Mouse (Mus musculus): ENCODE measurements around the gene Rilpl1. TPM values are rescaled to one million over a fixed set of nuclear protein-coding genes. Genes with fewer than 3 reads are reported as not detected.
A peak's percentile ranks its signal among the peaks of the same experiment; 100 is the strongest.

Rilpl1 gene
- polyA plus RNA-seq, 1 experiment from 2014 or later: 14.6 TPM

DNA sequence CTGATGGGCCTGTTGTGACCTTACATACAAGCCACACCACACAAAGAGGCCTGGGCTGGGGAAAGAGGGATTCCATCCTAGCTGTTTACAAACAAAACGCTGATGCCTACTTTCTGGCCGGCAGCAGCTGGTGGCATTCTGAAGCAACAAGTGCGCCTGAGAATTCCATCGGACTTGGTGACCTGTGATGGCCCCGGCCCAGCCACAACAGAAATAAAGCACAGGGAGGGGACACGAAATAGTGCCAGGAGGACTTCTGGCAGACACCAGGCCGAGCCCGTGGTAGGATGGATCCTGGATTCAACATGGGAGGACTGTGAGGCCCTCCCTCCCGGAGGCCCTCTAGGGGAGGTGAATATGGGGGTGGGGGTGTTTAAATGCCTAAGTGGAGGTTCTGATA lies 2.4 kb downstream of the Rilpl1 start:
- Histone ChIP-seq H3K4me2 (peak overlapping the region; percentile 84), H3K4me3 (replicated peaks) (peak overlapping the region; percentile 84), H3K4me1 (peaks cover 36% of the 10 kb centered on the region), H3K9ac (replicated peaks) (peak overlapping the region; percentile 45), H3K9me3 (replicated peaks) (no peaks in the 10 kb centered on the region), H3K36me3 (no peaks in the 10 kb centered on the region), H3K27ac (replicated peaks) (peak overlapping the region; percentile 34), H3K27me3 (replicated peaks) (no peaks in the 10 kb centered on the region)
- WGBS: 18% methylated on average over 9 of the region's 9 CpGs
- no peak for ATAC-seq (ENCODE audit: low FRiP score)

DNA sequence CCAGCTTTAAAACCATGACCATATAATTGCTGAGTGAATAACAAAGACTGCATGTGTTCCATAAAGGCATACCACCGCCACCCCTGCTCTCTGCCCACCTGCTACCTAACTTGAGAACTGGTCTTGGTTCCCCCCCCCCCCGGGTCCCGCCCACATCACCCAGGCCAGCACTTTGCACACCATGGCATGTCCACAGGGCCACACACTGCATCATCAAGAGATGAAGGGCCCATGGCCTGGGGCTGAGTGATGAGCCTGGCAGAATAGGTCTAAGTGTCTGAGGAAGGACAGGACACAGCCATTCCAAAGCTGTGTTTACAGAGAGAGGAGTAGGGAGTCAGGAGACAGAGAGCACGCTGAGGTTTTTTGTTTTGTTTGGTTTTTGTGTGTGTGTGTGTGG lies 2.8 kb downstream of the Rilpl1 start:
- Histone ChIP-seq H3K4me1 (peaks cover 36% of the 10 kb centered on the region), H3K36me3 (no peaks in the 10 kb centered on the region), H3K4me3 (replicated peaks) (peak overlapping the region; percentile 84; the same call in 1 of the 2 replicates), H3K27me3 (replicated peaks) (no peaks in the 10 kb centered on the region), H3K4me2 (peak overlapping the region; percentile 84), H3K9ac (replicated peaks) (peak overlapping the region; percentile 45), H3K9me3 (replicated peaks) (no peaks in the 10 kb centered on the region), H3K27ac (replicated peaks) (peak overlapping the region; percentile 34)
- ATAC-seq (ENCODE audit: low FRiP score): no peak
- WGBS: 56% methylated on average over 4 of the region's 4 CpGs

DNA sequence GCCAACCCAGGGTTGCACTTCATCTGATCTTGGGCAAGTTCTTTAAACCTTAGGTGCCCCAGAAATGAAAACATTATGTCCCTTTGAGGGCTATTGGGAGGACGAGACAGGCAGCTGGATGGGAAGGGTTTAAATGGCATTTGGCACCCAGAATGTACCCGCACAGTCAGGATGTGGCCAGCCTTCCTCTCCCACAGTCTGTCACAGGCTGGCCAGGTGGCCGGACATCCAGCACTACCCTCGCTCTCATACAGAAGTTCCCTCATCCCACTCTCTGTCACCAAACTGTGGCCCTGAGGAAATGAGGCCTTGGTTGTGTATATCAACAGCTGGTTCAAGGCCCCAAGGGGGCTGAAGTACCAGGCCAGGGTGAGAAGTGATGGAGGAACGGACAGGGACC lies 6.2 kb downstream of the Rilpl1 start:
- H3K9me3 ChIP-seq (replicated peaks): no peaks in the 10 kb centered on the region
- no peak for ATAC-seq (ENCODE audit: low FRiP score)
- no peak overlapping the region for H3K4me3 ChIP-seq (replicated peaks)
- no peaks in the 10 kb centered on the region for H3K27me3 ChIP-seq (replicated peaks)
- 93% methylated on average over 5 of the region's 5 CpGs for WGBS
- no peak overlapping the region for H3K4me2 ChIP-seq
- peaks cover 20% of the 10 kb centered on the region for H3K4me1 ChIP-seq
- no peak overlapping the region for H3K9ac ChIP-seq (replicated peaks)
- peaks cover under 1% of the 10 kb centered on the region; the same call in 1 of the 2 replicates for H3K36me3 ChIP-seq
- no peak overlapping the region for H3K27ac ChIP-seq (replicated peaks)

DNA sequence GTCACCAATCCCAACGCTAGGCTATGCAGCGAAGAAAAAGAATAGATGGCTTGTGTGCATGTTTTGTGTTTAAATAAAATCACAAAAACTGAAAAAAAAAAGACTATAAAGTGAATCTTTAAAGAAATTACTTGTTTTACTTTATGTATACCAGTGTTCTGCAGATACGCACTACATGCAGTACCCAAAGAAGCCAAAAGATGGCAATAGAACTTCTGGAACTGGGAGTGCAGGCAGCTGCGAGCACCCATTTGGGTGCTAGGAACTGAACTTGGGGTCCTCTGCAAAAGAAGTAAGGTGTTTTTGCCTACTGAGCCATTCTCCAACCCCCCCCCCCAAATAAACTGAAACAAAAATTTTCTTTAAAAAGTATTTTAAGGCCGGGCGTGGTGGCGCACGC lies 8.2 kb downstream of the Rilpl1 start:
- H3K27me3 ChIP-seq (replicated peaks): no peaks in the 10 kb centered on the region
- H3K4me3 ChIP-seq (replicated peaks): no peak overlapping the region
- peaks cover 6% of the 10 kb centered on the region; the same call in 1 of the 2 replicates for H3K36me3 ChIP-seq
- H3K4me1 ChIP-seq: peaks cover 1% of the 10 kb centered on the region
- 96% methylated on average over 8 of the region's 8 CpGs for WGBS
- no peak overlapping the region for H3K27ac ChIP-seq (replicated peaks)
- no peak for ATAC-seq (ENCODE audit: low FRiP score)
- H3K9me3 ChIP-seq (replicated peaks): no peaks in the 10 kb centered on the region
- no peak overlapping the region for H3K9ac ChIP-seq (replicated peaks)
- no peak overlapping the region for H3K4me2 ChIP-seq

DNA sequence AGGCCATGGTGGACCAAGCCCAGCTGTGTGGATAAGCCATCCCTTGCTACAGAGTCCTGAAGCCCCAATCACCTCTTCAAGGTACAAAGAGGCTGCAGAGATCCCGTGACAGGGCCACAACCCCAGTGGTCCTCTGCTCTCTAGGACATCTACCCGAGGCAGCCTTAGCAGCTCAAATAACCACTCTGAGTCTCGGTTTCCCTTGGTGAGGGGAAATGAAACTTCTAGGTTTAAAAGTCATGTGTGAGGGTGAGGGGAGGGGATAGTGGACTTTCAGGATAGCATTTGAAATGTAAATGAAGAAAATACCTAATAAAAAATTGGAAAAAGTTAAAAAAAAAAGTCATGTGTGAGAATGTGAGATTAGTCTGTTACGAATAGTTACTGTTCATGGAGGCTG lies 9.6 kb downstream of the Rilpl1 start:
- no peaks in the 10 kb centered on the region for H3K4me1 ChIP-seq
- H3K9me3 ChIP-seq (replicated peaks): no peaks in the 10 kb centered on the region
- peaks cover 6% of the 10 kb centered on the region; the same call in 1 of the 2 replicates for H3K36me3 ChIP-seq
- no peaks in the 10 kb centered on the region for H3K27me3 ChIP-seq (replicated peaks)
- no peak for ATAC-seq (ENCODE audit: low FRiP score)
- no peak overlapping the region for H3K9ac ChIP-seq (replicated peaks)
- no peak overlapping the region for H3K4me3 ChIP-seq (replicated peaks)
- H3K4me2 ChIP-seq: no peak overlapping the region
- no peak overlapping the region for H3K27ac ChIP-seq (replicated peaks)
- 92% methylated on average over 4 of the region's 4 CpGs for WGBS

DNA sequence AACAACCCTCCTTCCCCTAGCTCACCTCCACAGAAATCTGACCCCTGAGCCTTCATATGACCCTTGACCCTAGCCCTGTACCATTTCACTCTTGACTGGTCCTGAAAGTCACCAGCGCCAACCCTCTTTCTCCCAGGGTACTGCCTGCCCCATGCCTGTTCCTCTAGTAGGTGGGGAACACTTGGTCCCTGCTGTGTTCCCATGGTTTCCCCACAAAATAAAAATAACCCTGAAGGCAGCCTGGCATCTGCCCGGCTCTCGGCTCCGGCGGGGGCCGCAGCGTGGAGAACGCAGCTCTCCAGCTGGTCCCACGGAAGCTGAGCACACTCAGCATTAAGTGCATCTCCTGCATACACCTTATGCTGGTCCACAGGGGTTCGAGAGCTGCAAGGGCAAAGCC lies 12.5 kb downstream of the Rilpl1 start:
- Histone ChIP-seq H3K36me3 (peaks cover 15% of the 10 kb centered on the region), H3K4me2 (no peak overlapping the region), H3K27me3 (replicated peaks) (no peaks in the 10 kb centered on the region), H3K4me3 (replicated peaks) (no peak overlapping the region), H3K27ac (replicated peaks) (no peak overlapping the region), H3K9ac (replicated peaks) (no peak overlapping the region), H3K4me1 (no peaks in the 10 kb centered on the region), H3K9me3 (replicated peaks) (no peaks in the 10 kb centered on the region)
- 51% methylated on average over 10 of the region's 10 CpGs for WGBS
- no peak for ATAC-seq (ENCODE audit: low FRiP score)

DNA sequence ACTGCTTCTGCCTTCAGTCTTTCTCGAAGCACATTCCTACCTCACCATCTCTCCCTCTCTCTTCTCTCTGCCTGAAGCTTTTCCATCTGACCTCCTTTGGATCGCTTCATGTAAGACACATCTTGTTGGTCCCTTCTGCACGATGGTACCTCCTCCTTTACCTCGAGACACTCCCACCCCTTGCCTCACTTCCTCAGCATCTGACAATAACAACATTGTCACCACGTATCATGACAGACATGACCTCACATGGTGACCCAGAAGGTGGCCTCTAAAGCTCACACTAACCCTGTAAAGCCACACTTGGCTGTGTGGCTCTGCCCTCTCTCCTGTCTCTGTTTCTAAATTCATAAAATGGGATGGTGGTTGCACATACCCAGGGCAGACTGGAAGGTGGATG lies 15.4 kb downstream of the Rilpl1 start:
- Histone ChIP-seq H3K9ac (replicated peaks) (no peak overlapping the region), H3K27me3 (replicated peaks) (no peaks in the 10 kb centered on the region), H3K4me3 (replicated peaks) (no peak overlapping the region), H3K4me1 (no peaks in the 10 kb centered on the region), H3K9me3 (replicated peaks) (no peaks in the 10 kb centered on the region), H3K4me2 (no peak overlapping the region), H3K27ac (replicated peaks) (no peak overlapping the region), H3K36me3 (peaks cover 33% of the 10 kb centered on the region)
- 90% methylated on average over 5 of the region's 5 CpGs for WGBS
- no peak for ATAC-seq (ENCODE audit: low FRiP score)

DNA sequence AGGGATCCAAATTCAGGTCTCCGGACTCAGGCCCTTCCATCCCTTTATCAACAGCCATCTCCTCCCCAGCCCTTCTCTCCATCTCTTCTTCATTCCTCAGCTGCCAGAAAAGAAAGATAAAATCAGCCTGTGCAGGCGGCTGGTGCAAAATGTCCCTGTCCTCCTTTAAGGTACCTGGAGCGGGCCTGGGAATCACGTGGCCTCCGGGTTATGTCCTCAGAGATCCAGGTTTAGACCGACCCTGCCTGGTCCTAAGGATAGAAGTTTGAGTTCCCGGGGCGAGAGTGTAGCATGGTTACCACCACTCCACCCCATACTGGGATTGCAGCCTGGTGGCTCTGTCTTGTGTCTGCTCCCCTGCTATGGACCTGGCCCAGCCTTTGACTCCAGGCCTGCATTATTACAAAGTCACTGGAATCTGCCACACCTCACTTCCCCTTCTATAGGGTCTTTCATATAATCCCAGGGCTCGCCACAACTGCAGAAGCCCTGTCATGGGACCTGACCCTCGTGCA lies 20.6 kb downstream of the Rilpl1 start:
- H3K4me3 ChIP-seq (replicated peaks): no peak overlapping the region
- ATAC-seq (ENCODE audit: low FRiP score): no peak
- H3K9ac ChIP-seq (replicated peaks): no peak overlapping the region
- H3K36me3 ChIP-seq: peaks cover 30% of the 10 kb centered on the region
- H3K4me2 ChIP-seq: no peak overlapping the region
- no peak overlapping the region for H3K27ac ChIP-seq (replicated peaks)
- 95% methylated on average over 10 of the region's 10 CpGs for WGBS
- peaks cover 5% of the 10 kb centered on the region; the same call in 1 of the 2 replicates for H3K4me1 ChIP-seq
- no peaks in the 10 kb centered on the region for H3K27me3 ChIP-seq (replicated peaks)
- H3K9me3 ChIP-seq (replicated peaks): no peaks in the 10 kb centered on the region

DNA sequence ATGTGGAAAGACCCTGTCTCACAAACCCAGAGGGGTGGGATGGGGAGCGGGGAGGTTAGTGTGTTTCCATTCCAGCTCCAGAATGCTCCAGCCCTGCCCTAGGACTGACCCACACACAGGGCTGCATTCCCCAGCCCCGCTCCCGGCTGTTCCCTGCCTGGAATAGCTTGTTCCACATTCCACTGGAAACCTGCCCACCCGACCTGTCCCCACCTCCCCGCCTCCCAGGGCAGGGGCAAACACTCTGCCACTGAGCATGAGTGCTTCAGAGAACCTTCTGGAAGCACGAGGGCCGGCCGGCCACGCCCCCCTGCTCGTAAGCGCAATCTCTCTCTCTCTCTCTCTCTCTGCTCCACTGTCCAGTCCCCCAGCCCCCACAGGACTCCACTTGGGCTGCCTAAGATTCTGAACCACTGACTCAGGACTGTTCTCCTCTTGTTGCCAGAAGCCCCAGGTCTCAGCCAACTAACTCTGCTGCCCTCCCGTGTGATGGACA lies 21.4 kb downstream of the Rilpl1 start:
- Histone ChIP-seq H3K36me3 (peaks cover 30% of the 10 kb centered on the region), H3K27ac (replicated peaks) (no peak overlapping the region), H3K4me1 (peaks cover 5% of the 10 kb centered on the region; the same call in 1 of the 2 replicates), H3K9me3 (replicated peaks) (no peaks in the 10 kb centered on the region), H3K4me3 (replicated peaks) (no peak overlapping the region), H3K4me2 (no peak overlapping the region), H3K9ac (replicated peaks) (no peak overlapping the region), H3K27me3 (replicated peaks) (no peaks in the 10 kb centered on the region)
- 85% methylated on average over 12 of the region's 12 CpGs for WGBS
- no peak for ATAC-seq (ENCODE audit: low FRiP score)

DNA sequence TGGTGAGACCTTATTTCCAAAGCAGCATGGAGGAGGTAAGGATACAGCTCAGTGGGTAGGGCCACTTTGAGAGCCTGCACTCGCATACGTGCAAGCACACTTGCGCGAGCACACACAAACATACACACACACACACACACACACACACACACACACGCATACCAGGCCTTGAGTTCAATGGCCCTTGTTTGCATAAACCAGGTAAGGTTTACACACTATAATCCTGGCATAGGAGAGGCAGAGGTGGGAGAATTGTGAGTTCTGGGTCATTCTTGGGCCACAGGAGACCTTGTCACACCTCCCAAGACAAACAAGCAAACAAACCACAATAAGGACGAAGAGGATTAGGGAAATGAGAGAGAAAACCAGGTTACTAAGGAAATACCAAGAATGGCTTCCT lies 22.0 kb downstream of the Rilpl1 start:
- no peaks in the 10 kb centered on the region for H3K9me3 ChIP-seq (replicated peaks)
- no peaks in the 10 kb centered on the region for H3K27me3 ChIP-seq (replicated peaks)
- H3K4me1 ChIP-seq: peaks cover 5% of the 10 kb centered on the region; the same call in 1 of the 2 replicates
- no peak overlapping the region for H3K27ac ChIP-seq (replicated peaks)
- peaks cover 28% of the 10 kb centered on the region for H3K36me3 ChIP-seq
- WGBS: 97% methylated on average over 6 of the region's 6 CpGs
- no peak for ATAC-seq (ENCODE audit: low FRiP score)
- H3K4me3 ChIP-seq (replicated peaks): no peak overlapping the region
- H3K4me2 ChIP-seq: no peak overlapping the region
- no peak overlapping the region for H3K9ac ChIP-seq (replicated peaks)

DNA sequence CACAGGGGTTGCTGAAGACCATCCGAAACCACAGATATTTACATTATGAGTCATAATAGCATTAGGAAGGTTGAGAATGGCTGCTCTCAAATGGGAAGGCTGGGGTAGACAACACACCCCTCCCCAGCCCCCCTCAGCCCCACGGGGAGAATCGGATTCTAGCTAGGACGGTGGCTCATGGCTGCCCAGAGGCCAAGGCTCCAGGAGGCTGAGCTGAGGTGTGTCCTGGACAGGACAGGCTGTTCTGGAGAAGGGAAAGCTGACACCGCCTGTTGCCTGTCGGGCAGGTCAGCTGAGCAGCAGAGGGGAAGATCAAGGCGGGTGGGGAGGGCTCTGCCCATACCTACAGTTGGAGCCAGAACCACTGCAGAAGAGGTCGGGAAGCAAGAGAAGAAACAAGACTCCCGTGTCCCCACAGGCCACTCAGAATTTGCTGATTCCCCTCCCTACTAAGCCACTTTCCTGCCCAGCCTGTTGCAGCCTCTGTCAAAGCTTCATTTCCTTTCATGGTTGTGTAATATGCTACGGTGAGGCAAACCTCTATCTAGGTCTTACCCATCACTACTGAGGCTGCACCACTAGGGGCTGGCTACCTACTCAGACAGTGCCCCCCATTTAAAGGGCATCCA lies 24.3 kb downstream of the Rilpl1 start:
- Histone ChIP-seq H3K4me1 (peaks cover 5% of the 10 kb centered on the region; the same call in 1 of the 2 replicates), H3K4me3 (replicated peaks) (no peak overlapping the region), H3K36me3 (peaks cover 29% of the 10 kb centered on the region), H3K27me3 (replicated peaks) (no peaks in the 10 kb centered on the region), H3K9me3 (replicated peaks) (no peaks in the 10 kb centered on the region), H3K27ac (replicated peaks) (no peak overlapping the region), H3K9ac (replicated peaks) (no peak overlapping the region), H3K4me2 (no peak overlapping the region)
- no peak for ATAC-seq (ENCODE audit: low FRiP score)
- WGBS: 83% methylated on average over 10 of the region's 10 CpGs

DNA sequence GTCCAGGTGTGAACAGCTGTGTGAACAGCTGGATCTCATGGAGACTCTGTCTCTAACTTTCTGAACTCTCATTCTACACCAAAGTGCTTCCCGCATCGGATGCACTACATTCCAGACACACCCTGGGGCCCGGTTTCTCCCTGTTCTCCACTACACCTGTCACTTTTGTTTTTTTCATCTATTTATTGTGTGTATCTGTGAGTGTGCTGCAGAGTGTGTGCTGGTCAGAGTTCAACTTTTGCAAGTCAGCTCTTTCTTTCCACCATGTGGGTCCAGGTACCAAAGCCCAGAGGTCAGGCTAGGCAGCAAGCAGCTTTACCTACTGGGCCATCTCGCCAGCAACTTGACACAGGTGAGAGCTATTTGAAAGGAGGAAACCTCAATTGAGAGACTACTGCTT lies 26.0 kb downstream of the Rilpl1 start:
- Histone ChIP-seq H3K36me3 (peaks cover 40% of the 10 kb centered on the region), H3K4me2 (no peak overlapping the region), H3K27ac (replicated peaks) (no peak overlapping the region), H3K27me3 (replicated peaks) (no peaks in the 10 kb centered on the region), H3K9me3 (replicated peaks) (no peaks in the 10 kb centered on the region), H3K4me1 (peaks cover 5% of the 10 kb centered on the region; the same call in 1 of the 2 replicates), H3K4me3 (replicated peaks) (no peak overlapping the region), H3K9ac (replicated peaks) (no peak overlapping the region)
- 93% methylated on average over 4 of the region's 4 CpGs for WGBS
- no peak for ATAC-seq (ENCODE audit: low FRiP score)
